Mouse (Mus musculus) E14TG2a.4 (cell line): ENCODE results near the gene Ddc.

ENCODE experiments used
- H3K27me3 ChIP-seq: 2 replicates; pipeline ENCODE4 v1.6.1; 2014; ENCODE audit warnings: low read length, control low read depth; ENCODE audit not compliant: insufficient read depth
- H3K36me3 ChIP-seq: 2 replicates; pipeline ENCODE4 v1.6.1; 2014; ENCODE audit warnings: low read length, control low read depth; ENCODE audit not compliant: insufficient read depth
- H3K4me1 ChIP-seq: replicated peaks from 2 replicates; pipeline ENCODE4 v1.6.1; 2014; ENCODE audit warnings: low read depth, low read length, control low read depth
- H3K4me3 ChIP-seq: replicated peaks from 2 replicates; pipeline ENCODE4 v1.5.1; 2014; ENCODE audit warnings: mild to moderate bottlenecking, low read length
- H3K9me3 ChIP-seq: 2 replicates; pipeline ENCODE4 v1.6.1; 2014; ENCODE audit warnings: low read length, control low read depth
- CTCF ChIP-seq: conservative IDR thresholded peaks from 2 replicates; pipeline ENCODE4 v1.5.1; 2014; ENCODE audit warnings: low read length
- NANOG ChIP-seq: IDR thresholded peaks from 2 replicates; pipeline ENCODE4 v1.6.1; 2014; ENCODE audit warnings: borderline replicate concordance, low read length, mixed read lengths
- POU5F1 ChIP-seq: IDR thresholded peaks from 2 replicates; pipeline ENCODE4 v1.6.1; 2014; ENCODE audit warnings: low read length, borderline replicate concordance

Ddc gene

GRCm38 (mm10) chr11:11837384-11837783 is 60.6 kb downstream of the Ddc start:
- H3K36me3 ChIP-seq, result no peaks in the 10 kb centered on the region
- H3K9me3 ChIP-seq, result no peaks in the 10 kb centered on the region
- peaks cover 10% of the 10 kb centered on the region for H3K27me3 ChIP-seq
- no peak overlapping the region for H3K4me3 ChIP-seq
- H3K4me1 ChIP-seq, result peaks cover 39% of the 10 kb centered on the region
- TF ChIP-seq NANOG, result no peak
- no peak for TF ChIP-seq CTCF

GRCm38 (mm10) chr11:11836713-11837370 is 61.1 kb downstream of the Ddc start:
- H3K9me3 ChIP-seq, result no peaks in the 10 kb centered on the region
- H3K36me3 ChIP-seq, result no peaks in the 10 kb centered on the region
- peaks cover 44% of the 10 kb centered on the region for H3K4me1 ChIP-seq
- peak overlapping the region; percentile 64 for H3K4me3 ChIP-seq
- TF ChIP-seq CTCF (no peak), NANOG (no peak)
- H3K27me3 ChIP-seq, result peaks cover 10% of the 10 kb centered on the region

GRCm38 (mm10) chr11:11836262-11836661 is 61.7 kb downstream of the Ddc start:
- TF ChIP-seq NANOG (no peak), POU5F1 (no peak), CTCF (no peak)
- peaks cover 50% of the 10 kb centered on the region for H3K4me1 ChIP-seq
- H3K9me3 ChIP-seq, result no peaks in the 10 kb centered on the region
- H3K36me3 ChIP-seq, result no peaks in the 10 kb centered on the region
- peaks cover 10% of the 10 kb centered on the region for H3K27me3 ChIP-seq
- peak overlapping the region; percentile 64 for H3K4me3 ChIP-seq

- no peaks in the 10 kb centered on the region for H3K9me3 ChIP-seq
- no peak for TF ChIP-seq NANOG
- no peak for TF ChIP-seq CTCF
- TF ChIP-seq POU5F1, result no peak
- peaks cover 10% of the 10 kb centered on the region for H3K27me3 ChIP-seq
- no peaks in the 10 kb centered on the region for H3K36me3 ChIP-seq
- H3K4me1 ChIP-seq, result peaks cover 55% of the 10 kb centered on the region
- no peak overlapping the region for H3K4me3 ChIP-seq
Measured at GRCm38 (mm10) chr11:11835791-11836190, 62.2 kb downstream of the Ddc start.

- H3K9me3 ChIP-seq, result no peaks in the 10 kb centered on the region
- TF ChIP-seq NANOG, result no peak
- TF ChIP-seq CTCF, result no peak
- no peak for TF ChIP-seq POU5F1
- peaks cover 10% of the 10 kb centered on the region for H3K27me3 ChIP-seq
- no peaks in the 10 kb centered on the region for H3K36me3 ChIP-seq
- H3K4me1 ChIP-seq, result peaks cover 59% of the 10 kb centered on the region
- no peak overlapping the region for H3K4me3 ChIP-seq
Measured at GRCm38 (mm10) chr11:11835361-11835760, 62.6 kb downstream of the Ddc start.

GRCm38 (mm10) chr11:11833100-11833499 is 64.8 kb downstream of the Ddc start:
- no peak overlapping the region for H3K4me3 ChIP-seq
- H3K4me1 ChIP-seq, result peaks cover 82% of the 10 kb centered on the region
- peaks cover 3% of the 10 kb centered on the region; the same call in 1 of the 2 replicates for H3K36me3 ChIP-seq
- peaks cover 9% of the 10 kb centered on the region for H3K9me3 ChIP-seq
- TF ChIP-seq NANOG, result no peak
- no peak for TF ChIP-seq POU5F1
- TF ChIP-seq CTCF, result no peak
- peaks cover 10% of the 10 kb centered on the region for H3K27me3 ChIP-seq

GRCm38 (mm10) chr11:11832755-11833084 is 65.2 kb downstream of the Ddc start:
- TF ChIP-seq CTCF, result no peak
- TF ChIP-seq POU5F1, result no peak
- no peak for TF ChIP-seq NANOG
- Histone ChIP-seq H3K9me3 (peaks cover 13% of the 10 kb centered on the region), H3K4me1 (peaks cover 83% of the 10 kb centered on the region), H3K27me3 (peaks cover 10% of the 10 kb centered on the region), H3K36me3 (peaks cover 5% of the 10 kb centered on the region; the same call in 1 of the 2 replicates), H3K4me3 (0 out of 2 replicates have a peak overlapping the region, but pooled peaks have one; percentile 1)

- H3K27me3 ChIP-seq, result peaks cover 10% of the 10 kb centered on the region
- peaks cover 80% of the 10 kb centered on the region for H3K4me1 ChIP-seq
- H3K36me3 ChIP-seq, result peaks cover 9% of the 10 kb centered on the region
- H3K4me3 ChIP-seq, result 0 out of 2 replicates have a peak overlapping the region, but pooled peaks have one; percentile 1
- peaks cover 16% of the 10 kb centered on the region for H3K9me3 ChIP-seq
- TF ChIP-seq CTCF (no peak), NANOG (no peak), POU5F1 (no peak)
Measured at GRCm38 (mm10) chr11:11831940-11832754, 65.8 kb downstream of the Ddc start.
